Mouse (Mus musculus): Measurements from ENCODE around the gene Defb6.

DNA sequence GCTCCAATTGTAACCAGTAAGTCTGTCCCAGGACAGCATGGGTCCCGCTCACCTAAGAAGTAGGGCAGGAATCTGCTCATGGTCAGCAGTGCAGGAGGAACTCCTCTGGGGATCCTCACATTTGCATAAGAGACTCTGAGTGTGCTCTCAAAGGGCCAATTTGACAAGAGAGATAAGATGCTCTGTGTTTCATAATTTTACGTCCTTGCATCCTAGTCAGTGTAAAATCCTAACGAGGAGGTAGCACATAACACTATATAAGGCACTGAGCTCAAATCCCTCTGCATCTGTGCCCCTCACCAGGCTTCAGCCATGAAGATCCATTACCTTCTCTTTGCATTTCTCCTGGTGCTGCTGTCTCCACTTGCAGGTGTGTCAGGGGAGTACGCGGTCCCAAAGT, 22.0 kb downstream of the Defb6 start, which contains the start of gene Defb5:
- TF ChIP-seq CTCF (IDR thresholded peaks at IDR 0.05; ENCODE audit: borderline replicate concordance, control insufficient read depth, extremely low read depth, insufficient read depth, low read length, poor library complexity) (no peak), POLR2A (IDR thresholded peaks at IDR 0.05; ENCODE audit: control insufficient read depth, extremely low read depth, insufficient read depth, low read length, poor library complexity) (no peak)
